Mouse (Mus musculus) liver, postnatal 0 days (tissue): ENCODE data around the gene Dnajc3.

Source experiments
- CTCF ChIP-seq: sonication (generic); IDR thresholded peaks from 2 replicates; pipeline ENCODE4 v1.5.1; 2016; ENCODE audit warnings: antibody characterized with exemption, low read depth
- EP300 ChIP-seq: IDR thresholded peaks from 2 replicates; pipeline ENCODE4 v1.6.1; 2016; ENCODE audit warnings: antibody characterized with exemption, low read depth, mild to moderate bottlenecking

- TF ChIP-seq CTCF (peak; percentile 31), EP300 (no peak)
Observed at GRCm38 (mm10) chr14:118899940-118900339, 37.8 kb upstream of the Dnajc3 start.
